Mouse (Mus musculus): Measurements from ENCODE around the gene Hist3h2a. TPM values are rescaled to one million over a fixed set of nuclear protein-coding genes. Genes with fewer than 3 reads are reported as not detected.

Hist3h2a gene
- polyA plus RNA-seq, 1 experiment, result 11.6 TPM

DNA sequence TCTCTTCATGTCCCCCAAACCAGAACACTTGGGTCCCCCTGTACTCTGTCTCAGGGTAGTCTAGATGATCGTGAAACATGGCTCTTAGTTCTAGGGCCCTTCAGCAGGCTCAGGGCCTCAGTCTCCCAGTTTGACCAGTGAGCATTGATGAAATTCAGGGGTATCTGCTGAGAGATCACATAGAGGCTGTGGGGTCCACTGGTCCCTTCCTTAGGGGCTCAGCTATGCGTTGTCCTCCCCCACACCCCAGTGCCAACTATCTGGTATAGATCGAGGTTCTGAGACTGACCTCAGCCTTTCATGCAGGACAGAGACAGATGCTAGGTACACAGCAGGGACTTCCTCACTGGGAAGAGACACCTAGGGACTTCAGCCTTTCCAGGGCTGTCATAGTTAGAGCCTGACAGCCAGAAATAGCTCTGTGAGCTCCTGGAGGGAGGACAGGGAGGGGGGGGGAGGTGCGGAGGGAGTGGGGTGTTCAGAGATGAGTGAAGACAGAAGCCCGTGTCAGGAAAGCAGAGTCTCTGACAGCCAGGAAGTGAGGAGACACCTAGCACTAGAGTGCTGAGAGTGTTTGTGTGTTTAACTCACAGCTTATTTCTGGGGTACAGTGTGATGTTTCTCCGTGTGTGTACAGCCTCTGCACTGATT lies 29.3 kb downstream of the Hist3h2a start:
- 85% methylated on average over 6 of the region's 6 CpGs for WGBS
- DNase-seq (ENCODE audit: low read depth, low spot score), result no peak

DNA sequence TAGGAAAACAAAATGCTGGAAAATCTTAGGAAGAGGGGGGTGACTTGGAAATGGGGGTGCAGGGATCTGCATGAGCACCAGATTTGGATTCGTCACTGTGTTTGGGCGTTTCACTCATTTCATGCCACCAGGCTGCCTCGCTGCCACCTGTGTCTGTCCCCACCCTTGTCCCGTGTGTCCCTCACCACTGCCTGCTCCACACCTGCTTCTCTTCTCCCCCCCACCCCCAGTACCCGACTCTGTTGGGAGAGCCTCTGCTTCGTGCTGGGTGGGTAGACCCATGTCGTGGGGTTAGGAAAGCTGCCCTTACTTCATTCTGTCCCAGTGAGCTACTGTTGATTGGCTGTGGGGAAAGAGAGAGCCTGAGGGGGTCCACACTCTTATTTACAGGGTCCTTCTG lies 30.2 kb downstream of the Hist3h2a start:
- no peak for DNase-seq (ENCODE audit: low read depth, low spot score)
- WGBS, result 91% methylated on average over 7 of the region's 7 CpGs

DNA sequence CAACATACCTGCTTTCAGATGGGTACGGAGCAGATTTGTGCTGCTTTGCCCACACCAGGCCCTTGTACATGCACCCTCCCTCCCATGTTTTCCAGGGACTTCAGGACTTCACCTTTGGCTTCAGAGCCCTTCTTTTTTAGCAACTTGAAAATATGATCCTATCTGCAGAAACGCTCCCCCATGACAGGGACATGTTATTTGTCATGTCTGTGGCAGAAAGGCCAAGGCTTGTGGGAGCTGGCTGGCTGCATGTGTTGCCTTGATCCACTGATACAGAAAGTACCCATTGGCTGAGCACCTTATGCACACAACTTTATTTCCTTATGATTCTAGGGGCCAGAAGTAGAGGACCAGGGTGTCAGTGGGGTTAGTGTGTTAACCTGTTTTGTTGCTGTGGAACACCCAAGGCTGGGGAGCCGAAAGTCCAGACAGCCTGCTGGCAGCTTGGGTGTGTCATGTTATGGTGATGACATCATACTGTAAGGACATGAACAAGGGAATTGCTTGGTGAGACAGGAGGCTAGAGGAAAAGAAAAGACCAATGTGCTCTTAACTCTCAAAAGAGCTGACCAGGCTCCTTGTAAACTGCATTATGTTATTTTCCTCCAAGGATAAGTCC lies 30.9 kb downstream of the Hist3h2a start:
- 59% methylated on average over 3 of the region's 3 CpGs for WGBS
- no peak for DNase-seq (ENCODE audit: low read depth, low spot score)

DNA sequence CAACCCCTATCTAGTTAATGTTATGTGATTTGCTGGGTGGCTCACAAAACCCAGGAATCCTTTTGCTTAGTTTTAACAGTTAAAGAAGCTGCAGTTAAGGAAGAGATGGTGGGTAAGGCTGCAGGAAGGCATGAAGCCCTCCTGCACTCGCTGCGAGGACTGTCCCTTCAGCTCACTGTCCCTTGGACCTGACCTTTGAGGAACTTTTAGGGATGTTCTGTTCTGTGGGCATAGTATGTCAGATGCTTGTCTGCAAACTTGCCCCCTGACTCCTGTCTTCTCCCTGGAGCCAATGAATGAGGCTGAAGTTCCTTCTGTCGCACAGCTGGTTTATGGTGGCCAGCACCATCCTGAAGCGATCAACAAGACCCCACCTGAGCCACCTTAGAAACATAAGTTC lies 34.7 kb downstream of the Hist3h2a start:
- WGBS, result 91% methylated on average over 4 of the region's 4 CpGs
- no peak for DNase-seq (ENCODE audit: low read depth, low spot score)

DNA sequence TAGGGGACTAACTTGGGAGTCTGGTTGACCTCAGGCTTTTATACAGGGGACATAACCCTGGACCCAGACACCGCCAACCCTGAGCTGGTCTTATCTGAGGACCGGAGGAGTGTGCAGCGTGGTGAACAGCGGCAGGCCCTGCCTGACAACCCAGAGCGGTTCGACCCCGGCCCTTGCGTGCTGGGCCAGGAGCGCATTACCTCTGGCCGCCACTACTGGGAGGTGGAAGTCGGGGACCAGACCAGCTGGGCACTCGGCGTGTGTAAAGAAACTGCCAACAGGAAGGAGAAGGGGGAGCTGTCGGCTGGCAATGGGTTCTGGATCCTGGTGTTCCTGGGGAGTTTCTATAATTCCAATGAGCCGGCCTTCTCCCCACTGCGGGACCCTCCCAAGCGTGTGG lies 35.7 kb downstream of the Hist3h2a start:
- DNase-seq (ENCODE audit: low read depth, low spot score), result no peak
- 92% methylated on average over 17 of the region's 17 CpGs for WGBS

DNA sequence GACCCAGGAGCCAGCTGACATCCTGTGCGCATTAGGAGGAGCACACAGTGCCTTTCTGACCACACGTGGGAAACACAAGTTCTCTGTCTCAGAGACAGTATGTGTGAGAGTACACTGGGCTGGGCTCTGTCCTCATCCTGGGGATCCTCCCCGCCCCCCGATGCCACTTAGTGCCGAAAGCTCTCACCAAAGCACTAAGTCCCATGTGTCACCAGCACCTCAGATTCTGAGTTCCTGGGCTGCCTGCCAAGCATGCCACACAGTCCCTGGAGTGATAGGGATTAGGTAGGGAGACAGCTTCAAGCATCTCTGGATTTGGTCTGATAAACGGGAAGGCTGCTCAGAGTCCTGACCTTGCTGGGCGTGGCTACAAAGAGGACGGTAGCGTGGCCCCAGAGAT lies 36.3 kb downstream of the Hist3h2a start:
- DNase-seq (ENCODE audit: low read depth, low spot score), result no peak
- WGBS, result 68% methylated on average over 9 of the region's 9 CpGs

DNA sequence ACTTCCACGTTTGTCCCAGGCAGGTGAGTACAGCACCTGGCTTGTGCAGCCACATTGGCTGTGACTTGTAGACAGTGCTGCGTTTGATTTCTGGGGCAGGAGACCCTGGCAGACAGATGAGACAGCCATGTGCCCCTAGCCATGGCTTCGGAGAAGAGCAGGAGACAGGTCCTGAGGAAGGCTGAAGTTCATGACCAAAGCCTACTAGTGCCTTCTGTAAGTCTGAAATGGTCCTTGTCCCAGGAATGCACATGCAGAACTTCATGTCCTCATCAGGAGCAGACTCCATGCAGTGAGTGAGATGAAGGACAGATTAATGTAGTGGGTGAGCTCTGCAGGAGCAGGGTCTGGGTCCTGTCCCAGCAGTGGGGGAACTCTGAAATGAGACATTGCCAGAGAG lies 37.4 kb downstream of the Hist3h2a start:
- DNase-seq (ENCODE audit: low read depth, low spot score), result no peak
- WGBS, result 74% methylated on average over 3 of the region's 3 CpGs

DNA sequence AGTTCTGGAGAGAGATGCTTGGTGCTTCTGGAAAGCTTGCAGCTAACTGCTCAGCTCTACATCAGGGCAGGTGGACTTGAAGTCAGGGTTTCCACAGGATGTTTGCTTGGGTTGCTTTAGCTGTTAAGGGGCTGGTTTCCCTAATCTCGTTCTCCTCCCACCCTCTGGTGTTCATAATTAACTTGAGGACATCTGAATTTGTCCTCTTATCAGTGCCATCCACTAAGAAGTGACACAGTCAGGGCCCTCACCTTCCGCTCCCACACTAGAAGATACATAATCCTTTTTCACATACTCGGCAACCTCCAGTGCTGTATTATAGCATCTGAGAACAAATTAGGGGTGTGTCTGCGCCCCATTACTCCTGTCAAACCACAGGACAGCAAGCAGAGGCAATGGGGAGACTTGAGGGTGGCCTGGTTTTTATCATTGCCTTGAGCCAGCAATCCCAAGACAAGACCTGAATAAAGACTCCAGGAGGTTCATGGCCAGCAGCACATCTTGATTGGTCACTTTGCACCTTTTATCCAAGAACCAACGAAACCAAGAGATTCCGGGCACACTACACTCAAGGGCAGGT lies 38.7 kb downstream of the Hist3h2a start:
- 60% methylated on average over 6 of the region's 6 CpGs for WGBS

DNA sequence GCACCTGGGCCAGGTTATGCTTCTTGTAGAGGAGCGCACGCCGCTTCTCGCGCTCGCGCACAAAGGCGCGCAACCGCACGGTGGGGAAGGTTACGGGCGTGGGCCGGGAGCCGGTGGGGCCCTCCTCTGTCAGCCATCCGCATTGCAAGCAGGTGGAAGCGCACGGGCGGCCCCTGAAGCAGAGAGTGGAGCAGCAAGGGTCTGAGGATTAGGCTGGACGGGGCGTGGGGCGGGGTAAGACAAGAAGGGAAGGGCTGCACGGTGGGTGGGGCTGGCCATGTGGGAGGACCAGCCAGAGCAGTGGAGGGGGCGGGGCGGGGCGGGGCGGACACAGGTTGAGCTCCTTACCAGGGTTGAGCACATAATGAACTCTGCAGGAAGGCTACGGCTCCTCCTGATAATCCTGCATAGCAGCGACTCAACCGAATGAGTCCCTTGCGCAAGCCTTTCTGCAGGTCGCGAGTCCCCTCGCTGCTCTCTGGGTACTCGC lies 39.9 kb downstream of the Hist3h2a start:
- WGBS, result 3% methylated on average over 30 of the region's 35 CpGs
- DNase-seq (ENCODE audit: low read depth, low spot score), result no peak

More for the DNA sequence above, 38.7 kb downstream of the Hist3h2a start:
- DNase-seq (ENCODE audit: low read depth, low spot score), result no peak

DNA sequence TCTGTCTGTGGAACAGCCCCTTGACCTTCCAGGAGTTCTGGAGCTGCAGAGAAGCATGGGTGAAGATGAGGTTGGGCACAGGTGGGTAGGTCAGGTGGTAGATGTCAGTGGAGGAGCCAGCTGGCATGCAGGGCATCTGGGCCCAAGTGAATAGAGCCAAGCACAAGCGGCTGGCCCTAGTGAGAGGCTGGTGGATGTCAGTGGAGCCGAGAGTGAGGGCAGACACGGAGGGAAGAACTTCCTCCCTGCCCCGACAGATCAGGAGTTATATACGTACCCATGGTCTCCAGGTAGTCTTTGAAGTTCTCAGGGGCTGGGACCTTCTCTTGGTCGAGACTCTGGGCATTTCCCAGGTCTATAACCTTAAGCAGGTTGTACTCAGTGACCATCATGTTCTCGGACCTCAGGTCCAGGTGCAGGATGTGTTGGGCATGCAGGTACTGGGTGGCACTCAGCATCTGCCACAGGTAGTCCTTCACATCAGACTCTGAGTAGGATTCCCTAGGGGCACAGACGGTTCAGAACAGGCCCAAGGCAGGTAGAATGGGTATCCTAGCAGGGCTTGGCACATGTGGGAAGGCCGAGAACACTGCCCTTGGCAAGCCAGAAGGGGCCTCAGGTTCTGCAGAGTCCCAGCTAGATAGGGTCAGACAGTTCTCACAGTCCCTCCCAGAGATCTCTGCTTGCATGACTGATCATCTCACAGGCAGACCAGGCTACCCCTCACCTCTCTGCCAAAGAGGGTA lies 40.7 kb downstream of the Hist3h2a start:
- WGBS, result 81% methylated on average over 9 of the region's 9 CpGs
- no peak for DNase-seq (ENCODE audit: low read depth, low spot score)

DNA sequence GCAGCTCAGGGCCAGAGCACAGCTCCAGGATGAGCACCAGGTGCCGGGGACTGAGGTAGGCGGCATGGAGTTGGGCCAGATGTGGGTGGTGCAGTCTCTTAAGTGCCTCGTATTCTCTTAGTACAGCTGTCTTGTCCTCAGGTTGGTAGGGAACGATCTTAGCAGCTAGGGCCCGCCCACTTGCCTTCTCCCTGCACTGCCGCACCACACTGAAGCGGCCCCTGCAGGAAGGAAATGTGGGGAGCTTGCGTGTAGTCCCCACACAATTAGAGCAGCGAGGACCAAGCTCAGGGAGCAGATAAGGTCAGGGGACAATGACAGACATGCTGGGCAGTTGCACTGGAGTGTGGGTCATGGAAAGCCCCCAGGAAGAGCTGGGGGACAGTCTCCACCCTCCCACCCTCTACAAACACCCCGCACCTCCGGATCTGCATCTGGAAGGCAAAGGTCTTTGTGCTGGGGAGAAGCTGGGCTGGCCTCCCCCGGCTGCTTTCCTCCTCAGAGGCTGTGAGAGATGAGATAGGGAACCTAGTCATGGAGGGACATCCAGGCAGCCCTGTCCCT lies 41.4 kb downstream of the Hist3h2a start:
- DNase-seq (ENCODE audit: low read depth, low spot score), result no peak
- WGBS, result 42% methylated on average over 12 of the region's 12 CpGs

DNA sequence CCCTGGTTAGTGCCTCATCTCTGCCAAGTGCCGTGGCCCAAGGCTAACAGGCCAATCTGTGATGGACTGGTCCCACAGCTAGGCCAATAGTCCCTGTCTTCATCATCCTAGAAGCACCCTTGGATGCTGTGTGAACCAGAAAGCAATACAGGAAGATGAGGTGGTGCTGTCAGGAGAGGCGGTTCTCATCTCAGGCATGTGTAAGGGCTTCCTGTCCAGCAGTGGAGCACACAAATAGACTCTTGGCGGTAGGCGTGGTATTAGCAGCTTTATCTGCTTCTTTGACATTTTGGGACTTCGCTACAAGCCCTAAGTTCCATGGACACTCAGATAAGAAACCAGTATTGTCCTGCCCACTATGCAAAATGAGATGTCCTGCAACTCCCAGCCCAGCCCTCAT lies 43.1 kb downstream of the Hist3h2a start:
- no peak for DNase-seq (ENCODE audit: low read depth, low spot score)
- 77% methylated on average over 5 of the region's 5 CpGs for WGBS

DNA sequence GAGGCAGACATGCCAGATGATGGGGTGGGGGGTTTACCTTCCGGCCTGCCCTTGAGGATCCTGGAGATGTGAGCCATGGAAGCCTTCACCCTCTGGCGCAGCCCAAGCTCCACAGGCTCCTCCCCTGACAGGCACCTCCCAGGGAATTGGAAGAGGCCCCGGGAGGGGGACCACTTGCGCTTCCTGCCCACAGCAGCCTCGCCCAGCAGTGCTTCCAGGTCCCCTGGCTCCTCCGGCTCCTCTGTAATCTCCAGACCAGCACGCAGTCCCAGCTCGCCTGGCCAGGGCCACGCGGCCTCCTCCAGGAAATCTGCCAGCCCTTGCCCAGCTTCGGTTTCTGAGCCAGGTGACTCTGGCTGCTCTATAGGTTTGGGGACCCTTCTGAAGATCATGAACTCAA lies 44.7 kb downstream of the Hist3h2a start:
- DNase-seq (ENCODE audit: low read depth, low spot score), result no peak
- 21% methylated on average over 11 of the region's 11 CpGs for WGBS

DNA sequence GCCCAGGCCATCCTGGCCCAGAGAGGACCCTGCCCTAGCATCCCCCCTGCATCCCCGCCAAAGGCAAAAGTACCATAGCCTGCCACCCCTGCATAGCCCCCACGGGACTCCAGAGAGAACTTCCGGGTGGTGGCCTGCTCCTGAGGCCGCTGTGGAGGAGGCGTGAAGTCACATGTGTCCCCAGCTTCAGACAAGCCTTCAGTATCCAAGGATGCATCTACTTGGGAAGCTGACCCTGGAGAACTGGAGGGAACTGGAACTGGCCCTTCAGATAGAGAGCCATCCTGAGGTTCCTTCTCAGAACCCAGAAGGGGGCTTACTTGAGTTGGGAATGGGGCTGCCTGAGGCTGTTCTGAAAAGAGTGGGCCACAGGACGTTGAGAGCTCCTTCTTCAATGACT lies 45.3 kb downstream of the Hist3h2a start:
- WGBS, result 79% methylated on average over 6 of the region's 6 CpGs
- no peak for DNase-seq (ENCODE audit: low read depth, low spot score)

DNA sequence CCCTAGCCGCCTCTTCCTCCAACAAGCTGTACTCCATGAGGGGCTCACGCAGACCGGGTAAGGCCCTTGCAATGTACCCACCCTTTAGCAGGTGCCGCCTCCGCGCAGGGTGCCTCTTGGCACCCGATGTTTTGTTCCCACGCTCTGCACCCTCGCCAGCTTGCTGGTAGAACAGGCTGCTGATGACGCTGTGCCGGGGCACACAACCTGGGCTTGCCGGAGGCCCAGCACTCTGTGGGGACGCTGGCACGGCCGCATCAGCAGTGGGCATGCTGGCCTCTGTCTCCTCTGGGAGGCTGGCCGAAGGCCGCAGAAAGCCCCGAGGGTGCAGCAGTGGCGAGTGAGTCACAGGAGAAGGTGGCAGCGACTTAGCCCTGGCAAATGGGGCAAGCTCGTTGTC lies 46.1 kb downstream of the Hist3h2a start:
- 92% methylated on average over 21 of the region's 21 CpGs for WGBS
- no peak for DNase-seq (ENCODE audit: low read depth, low spot score)

DNA sequence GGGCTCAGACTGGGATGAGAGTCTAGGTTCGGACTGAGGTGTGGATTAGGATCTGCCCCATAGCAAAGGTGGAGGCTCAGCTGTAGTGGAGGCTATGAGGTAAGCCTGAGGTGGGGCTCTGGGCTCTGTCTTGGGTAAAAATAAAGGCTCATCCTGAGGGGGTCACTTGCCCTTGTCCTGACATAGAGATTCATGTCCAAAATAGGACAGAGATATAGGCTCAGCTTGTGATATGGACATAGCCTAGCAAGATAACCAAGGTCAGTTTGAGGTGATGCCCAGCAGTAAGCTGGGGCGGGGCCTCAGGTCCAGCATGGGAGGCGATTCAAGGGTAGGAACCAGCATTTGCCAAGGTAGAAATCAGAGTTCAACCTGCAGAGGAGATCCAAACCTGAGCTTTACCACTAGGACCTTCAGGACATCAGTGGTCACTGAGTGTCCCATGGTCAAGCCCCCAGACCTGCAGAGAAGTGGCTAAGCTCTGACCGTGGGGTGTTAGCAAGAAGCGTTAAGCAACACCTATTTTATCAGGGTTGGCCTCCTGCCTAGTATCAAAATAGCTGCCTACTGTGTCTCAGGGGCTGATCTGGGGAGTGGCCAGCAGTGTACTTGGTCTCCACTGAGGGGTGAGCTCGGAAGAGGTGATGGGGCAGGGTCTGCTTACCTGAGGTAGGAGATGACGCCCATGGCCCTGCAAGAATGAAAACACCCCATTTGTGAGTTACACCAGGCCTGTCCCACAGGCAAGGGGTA lies 48.0 kb downstream of the Hist3h2a start:
- WGBS, result 74% methylated on average over 7 of the region's 7 CpGs
- DNase-seq (ENCODE audit: low read depth, low spot score), result no peak

Measured in large intestine, adult 2 months (tissue).